Mouse (Mus musculus): ENCODE results near the gene Ankra2. TPM values are rescaled to one million over a fixed set of nuclear protein-coding genes. Genes with fewer than 3 reads are reported as not detected.

The Ankra2 gene
- polyA plus RNA-seq (2014; fragmentation: Illumina TruSeq; extraction: RNeasy Lipid Tissue Mini Kit (QIAGEN cat#74804); ENCODE audit: low read depth, low replicate concordance), result 14.5 TPM

DNA sequence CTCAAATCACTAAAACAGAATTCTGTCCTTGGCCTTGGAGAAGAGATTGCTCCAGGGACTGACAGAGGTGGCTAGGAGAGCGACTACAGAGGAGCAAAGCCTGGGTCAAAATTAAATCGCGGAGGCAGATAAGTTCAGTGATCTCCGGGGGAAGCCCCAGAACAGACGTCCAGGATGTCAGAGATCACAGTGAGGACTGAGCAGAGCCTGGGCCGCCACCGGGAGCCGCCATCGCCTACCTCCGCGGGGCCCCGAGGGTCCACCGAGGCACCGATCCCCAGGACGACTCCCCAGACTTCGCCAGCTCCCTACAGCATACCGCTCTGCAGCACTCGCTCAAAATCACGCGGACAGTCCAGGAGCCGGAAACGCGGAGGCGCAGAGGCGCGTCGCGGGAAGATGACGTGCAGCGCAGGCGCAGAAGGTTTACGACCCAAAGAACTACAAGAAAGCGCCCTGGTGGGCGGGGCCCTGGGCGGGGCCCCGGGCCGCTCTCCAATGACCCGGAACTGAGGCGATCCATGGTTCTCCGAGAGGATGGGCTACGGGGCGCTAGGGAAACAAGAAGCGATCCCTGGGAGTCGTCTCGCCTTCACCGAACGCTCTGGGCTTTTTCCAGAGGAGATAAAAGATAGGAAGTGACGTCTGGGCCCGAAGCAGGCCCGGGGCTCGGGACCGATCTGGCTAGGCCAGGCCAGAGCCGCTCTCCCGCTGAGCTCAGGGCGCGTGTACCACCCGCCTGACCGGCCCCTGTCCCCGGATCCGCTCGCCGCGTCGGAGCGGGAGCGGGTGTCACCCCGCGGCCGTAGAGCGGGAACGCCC, at the start of gene Ankra2, which contains the start of gene Utp15:
Gene Ankra2, plus strand, starts transcription at position 439 of the 822 bp plus-strand sequence.
Gene Utp15, minus strand, starts transcription at position 406 of the 822 bp plus-strand sequence.

DNA sequence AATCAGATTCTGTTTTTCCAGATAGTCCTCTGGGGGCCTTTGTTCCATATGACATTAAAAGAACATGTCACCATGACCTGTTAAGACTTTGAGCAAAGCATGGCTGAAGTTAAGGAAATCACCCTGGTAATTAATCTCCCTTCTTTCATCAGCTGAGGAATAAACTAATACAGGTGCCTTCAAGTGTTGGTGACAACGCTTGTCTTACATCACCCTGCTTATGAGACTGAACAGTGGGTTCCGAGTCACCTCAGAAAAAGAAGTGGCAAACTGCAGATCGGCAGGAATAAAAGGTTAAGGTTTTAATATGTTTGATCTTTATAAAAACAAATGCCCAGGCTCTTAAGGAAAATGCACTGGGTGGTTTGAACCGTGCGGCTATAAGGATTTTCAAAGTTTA, 16.8 kb downstream of the Ankra2 start, which contains the start of gene Gm21976:
Gene Gm21976, plus strand, starts transcription at position 202 of the 400 bp plus-strand sequence.

DNA sequence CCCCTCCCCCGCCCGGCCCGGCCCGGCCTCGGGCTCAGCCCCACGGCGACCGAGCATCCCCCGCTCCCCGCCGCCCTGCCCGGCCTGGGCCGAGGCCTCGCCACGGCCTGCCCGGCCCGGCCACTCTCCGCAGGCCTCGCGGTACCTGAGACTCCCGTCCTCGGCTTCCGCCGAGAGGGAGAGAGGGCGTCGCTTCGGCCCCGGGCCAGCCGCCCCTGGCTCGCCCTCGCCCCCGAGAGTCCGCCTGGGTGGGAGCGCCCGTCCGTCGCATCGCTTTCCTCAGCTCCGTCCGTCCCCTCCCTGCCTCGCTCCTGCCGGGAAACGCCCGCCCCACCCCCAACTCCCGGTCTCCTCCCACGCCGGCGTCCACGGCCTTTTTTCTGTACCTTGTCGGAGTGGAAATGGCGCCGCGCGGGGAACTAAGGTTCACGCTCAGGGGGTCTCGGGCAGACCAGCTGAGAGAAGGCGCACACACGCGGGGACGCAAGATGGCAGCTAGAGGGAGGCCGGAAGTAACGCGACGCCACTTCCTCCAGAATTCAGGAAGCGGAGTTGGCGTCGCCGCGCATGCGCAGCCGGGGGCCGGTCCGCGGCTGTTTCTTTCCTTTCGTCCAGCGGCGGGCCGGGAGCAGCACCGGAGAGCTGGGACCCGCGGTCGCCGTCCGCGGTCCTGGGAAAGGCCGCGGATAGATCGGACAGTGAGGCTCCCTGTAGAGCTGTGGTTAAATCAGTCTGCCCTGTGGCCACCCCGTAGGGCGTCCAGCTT, 53.8 kb downstream of the Ankra2 start, which contains the start of gene Btf3:
Gene Btf3, minus strand, starts transcription at position 527 of the 766 bp plus-strand sequence.

Other genes with a start within 250 kb of the Ankra2 start
- gene Arhgef28, start 56.6 kb upstream of the Ankra2 start, polyA plus RNA-seq (2014; fragmentation: Illumina TruSeq; extraction: RNeasy Lipid Tissue Mini Kit (QIAGEN cat#74804); ENCODE audit: low read depth, low replicate concordance), result not detected
- gene Utp15, start within 50 bp of the Ankra2 start, polyA plus RNA-seq (2014; fragmentation: Illumina TruSeq; extraction: RNeasy Lipid Tissue Mini Kit (QIAGEN cat#74804); ENCODE audit: low read depth, low replicate concordance), result 5.2 TPM
- not detected for gene Gm21976, start 16.8 kb downstream of the Ankra2 start, polyA plus RNA-seq (2014; fragmentation: Illumina TruSeq; extraction: RNeasy Lipid Tissue Mini Kit (QIAGEN cat#74804); ENCODE audit: low read depth, low replicate concordance)
- 375 TPM for gene Btf3, start 53.9 kb downstream of the Ankra2 start, polyA plus RNA-seq (2014; fragmentation: Illumina TruSeq; extraction: RNeasy Lipid Tissue Mini Kit (QIAGEN cat#74804); ENCODE audit: low read depth, low replicate concordance)
- gene Foxd1, start 91.2 kb downstream of the Ankra2 start, polyA plus RNA-seq (2014; fragmentation: Illumina TruSeq; extraction: RNeasy Lipid Tissue Mini Kit (QIAGEN cat#74804); ENCODE audit: low read depth, low replicate concordance), result not detected
- 1.0 TPM for gene Gm10320, start 228.9 kb downstream of the Ankra2 start, polyA plus RNA-seq (2014; fragmentation: Illumina TruSeq; extraction: RNeasy Lipid Tissue Mini Kit (QIAGEN cat#74804); ENCODE audit: low read depth, low replicate concordance)